Mouse (Mus musculus): ENCODE results near the gene Mtss1l. TPM values are rescaled to one million over a fixed set of nuclear protein-coding genes. Genes with fewer than 3 reads are reported as not detected.
A peak's percentile ranks its signal among the peaks of the same experiment; 100 is the strongest.

Mtss1l gene
- polyA plus RNA-seq, 1 experiment from 2014 or later: 16.2 TPM

GRCm38 (mm10) chr8:110746661-110747060 is 25.4 kb downstream of the Mtss1l start:
- Histone ChIP-seq H3K27me3 (replicated peaks) (no peaks in the 10 kb centered on the region), H3K4me2 (no peak overlapping the region), H3K4me3 (replicated peaks) (no peak overlapping the region), H3K9ac (no peak overlapping the region), H3K4me1 (no peaks in the 10 kb centered on the region), H3K36me3 (peaks cover 2% of the 10 kb centered on the region; the same call in 1 of the 2 replicates), H3K9me3 (no peaks in the 10 kb centered on the region), H3K27ac (no peak overlapping the region)
- no peak for ATAC-seq (ENCODE audit: insufficient read depth, low FRiP score, low read depth)
- 66% methylated on average over 9 of the region's 9 CpGs for WGBS

- no peaks in the 10 kb centered on the region for H3K36me3 ChIP-seq
- H3K4me2 ChIP-seq: no peak overlapping the region
- no peak overlapping the region for H3K9ac ChIP-seq
- H3K4me3 ChIP-seq (replicated peaks): no peak overlapping the region
- no peaks in the 10 kb centered on the region for H3K9me3 ChIP-seq
- no peaks in the 10 kb centered on the region for H3K4me1 ChIP-seq
- H3K27me3 ChIP-seq (replicated peaks): no peaks in the 10 kb centered on the region
- no peak overlapping the region for H3K27ac ChIP-seq
- 52% methylated on average over 10 of the region's 10 CpGs for WGBS
- ATAC-seq (ENCODE audit: insufficient read depth, low FRiP score, low read depth): 0 out of 2 replicates have a peak, but pooled peaks have one; percentile 17
Observed at GRCm38 (mm10) chr8:110749500-110750170, 28.4 kb downstream of the Mtss1l start.

- H3K9ac ChIP-seq: no peak overlapping the region
- no peak overlapping the region for H3K4me3 ChIP-seq (replicated peaks)
- WGBS: 37% methylated on average over 13 of the region's 13 CpGs
- H3K27ac ChIP-seq: no peak overlapping the region
- no peaks in the 10 kb centered on the region for H3K9me3 ChIP-seq
- no peaks in the 10 kb centered on the region for H3K27me3 ChIP-seq (replicated peaks)
- H3K36me3 ChIP-seq: no peaks in the 10 kb centered on the region
- H3K4me1 ChIP-seq: 0 out of 2 replicates have a peak, but pooled peaks cover 6% of the 10 kb centered on the region
- ATAC-seq (ENCODE audit: insufficient read depth, low FRiP score, low read depth): no peak
- no peak overlapping the region for H3K4me2 ChIP-seq
Observed at GRCm38 (mm10) chr8:110750269-110750668, 29.0 kb downstream of the Mtss1l start.

- H3K4me1 ChIP-seq: 0 out of 2 replicates have a peak, but pooled peaks cover 7% of the 10 kb centered on the region
- H3K4me3 ChIP-seq (replicated peaks): no peak overlapping the region
- H3K9ac ChIP-seq: no peak overlapping the region
- WGBS: 77% methylated on average over 5 of the region's 5 CpGs
- ATAC-seq (ENCODE audit: insufficient read depth, low FRiP score, low read depth): no peak
- no peak overlapping the region for H3K27ac ChIP-seq
- H3K27me3 ChIP-seq (replicated peaks): no peaks in the 10 kb centered on the region
- H3K4me2 ChIP-seq: no peak overlapping the region
- H3K9me3 ChIP-seq: no peaks in the 10 kb centered on the region
- no peaks in the 10 kb centered on the region for H3K36me3 ChIP-seq
Observed at GRCm38 (mm10) chr8:110751490-110751889, 30.2 kb downstream of the Mtss1l start.

- Histone ChIP-seq H3K27ac (no peak overlapping the region), H3K4me2 (no peak overlapping the region), H3K4me1 (0 out of 2 replicates have a peak, but pooled peaks cover 7% of the 10 kb centered on the region), H3K4me3 (replicated peaks) (no peak overlapping the region), H3K9me3 (no peaks in the 10 kb centered on the region), H3K36me3 (no peaks in the 10 kb centered on the region), H3K9ac (no peak overlapping the region), H3K27me3 (replicated peaks) (no peaks in the 10 kb centered on the region)
- WGBS: 36% methylated on average over 4 of the region's 4 CpGs
- no peak; the same call in 1 of the 2 replicates for ATAC-seq (ENCODE audit: insufficient read depth, low FRiP score, low read depth)
Observed at GRCm38 (mm10) chr8:110754713-110755112, 33.4 kb downstream of the Mtss1l start.

GRCm38 (mm10) chr8:110755511-110756170 is 34.4 kb downstream of the Mtss1l start:
- ATAC-seq (ENCODE audit: insufficient read depth, low FRiP score, low read depth): no peak
- no peaks in the 10 kb centered on the region for H3K36me3 ChIP-seq
- H3K27ac ChIP-seq: no peak overlapping the region
- H3K9me3 ChIP-seq: no peaks in the 10 kb centered on the region
- H3K27me3 ChIP-seq (replicated peaks): no peaks in the 10 kb centered on the region
- H3K9ac ChIP-seq: no peak overlapping the region
- H3K4me3 ChIP-seq (replicated peaks): no peak overlapping the region
- H3K4me1 ChIP-seq: 0 out of 2 replicates have a peak, but pooled peaks cover 7% of the 10 kb centered on the region
- WGBS: 57% methylated on average over 15 of the region's 15 CpGs
- no peak overlapping the region for H3K4me2 ChIP-seq

GRCm38 (mm10) chr8:110756196-110756595 is 34.9 kb downstream of the Mtss1l start:
- Histone ChIP-seq H3K4me3 (replicated peaks) (no peak overlapping the region), H3K4me2 (no peak overlapping the region), H3K4me1 (0 out of 2 replicates have a peak, but pooled peaks cover 10% of the 10 kb centered on the region), H3K27ac (no peak overlapping the region), H3K9me3 (no peaks in the 10 kb centered on the region), H3K9ac (no peak overlapping the region), H3K36me3 (no peaks in the 10 kb centered on the region), H3K27me3 (replicated peaks) (no peaks in the 10 kb centered on the region)
- 83% methylated on average over 5 of the region's 5 CpGs for WGBS
- ATAC-seq (ENCODE audit: insufficient read depth, low FRiP score, low read depth): no peak

- Histone ChIP-seq H3K36me3 (no peaks in the 10 kb centered on the region), H3K4me3 (replicated peaks) (no peak overlapping the region), H3K27ac (0 out of 2 replicates have a peak overlapping the region, but pooled peaks have one; percentile 26), H3K27me3 (replicated peaks) (no peaks in the 10 kb centered on the region), H3K9me3 (no peaks in the 10 kb centered on the region), H3K4me2 (no peak overlapping the region), H3K4me1 (0 out of 2 replicates have a peak, but pooled peaks cover 3% of the 10 kb centered on the region), H3K9ac (no peak overlapping the region)
- 59% methylated on average over 7 of the region's 7 CpGs for WGBS
- no peak for ATAC-seq (ENCODE audit: insufficient read depth, low FRiP score, low read depth)
Observed at GRCm38 (mm10) chr8:110760280-110760940, 39.1 kb downstream of the Mtss1l start.

- H3K36me3 ChIP-seq: no peaks in the 10 kb centered on the region
- H3K27me3 ChIP-seq (replicated peaks): no peaks in the 10 kb centered on the region
- no peak overlapping the region for H3K4me3 ChIP-seq (replicated peaks)
- H3K4me2 ChIP-seq: no peak overlapping the region
- H3K4me1 ChIP-seq: 0 out of 2 replicates have a peak, but pooled peaks cover 2% of the 10 kb centered on the region
- no peak overlapping the region for H3K27ac ChIP-seq
- 33% methylated on average over 5 of the region's 5 CpGs for WGBS
- peak; percentile 44; the same call in 1 of the 2 replicates for ATAC-seq (ENCODE audit: insufficient read depth, low FRiP score, low read depth)
- no peak overlapping the region for H3K9ac ChIP-seq
- H3K9me3 ChIP-seq: no peaks in the 10 kb centered on the region
Observed at GRCm38 (mm10) chr8:110761185-110761584, 39.9 kb downstream of the Mtss1l start.

GRCm38 (mm10) chr8:110761988-110762387 is 40.7 kb downstream of the Mtss1l start:
- Histone ChIP-seq H3K27me3 (replicated peaks) (no peaks in the 10 kb centered on the region), H3K9ac (no peak overlapping the region), H3K27ac (no peak overlapping the region), H3K4me2 (no peak overlapping the region), H3K4me3 (replicated peaks) (no peak overlapping the region), H3K4me1 (0 out of 2 replicates have a peak, but pooled peaks cover 2% of the 10 kb centered on the region), H3K9me3 (no peaks in the 10 kb centered on the region), H3K36me3 (no peaks in the 10 kb centered on the region)
- WGBS: 48% methylated on average over 6 of the region's 6 CpGs
- ATAC-seq (ENCODE audit: insufficient read depth, low FRiP score, low read depth): no peak

- Histone ChIP-seq H3K4me2 (no peak overlapping the region), H3K4me1 (0 out of 2 replicates have a peak, but pooled peaks cover 2% of the 10 kb centered on the region), H3K4me3 (replicated peaks) (no peak overlapping the region), H3K27ac (no peak overlapping the region), H3K36me3 (no peaks in the 10 kb centered on the region), H3K9me3 (no peaks in the 10 kb centered on the region), H3K9ac (no peak overlapping the region), H3K27me3 (replicated peaks) (no peaks in the 10 kb centered on the region)
- WGBS: 83% methylated on average over 3 of the region's 3 CpGs
- no peak for ATAC-seq (ENCODE audit: insufficient read depth, low FRiP score, low read depth)
Observed at GRCm38 (mm10) chr8:110764671-110765070, 43.4 kb downstream of the Mtss1l start.

- 72% methylated on average over 6 of the region's 6 CpGs for WGBS
- H3K27ac ChIP-seq: no peak overlapping the region
- H3K9me3 ChIP-seq: no peaks in the 10 kb centered on the region
- H3K27me3 ChIP-seq (replicated peaks): no peaks in the 10 kb centered on the region
- ATAC-seq (ENCODE audit: insufficient read depth, low FRiP score, low read depth): no peak
- no peaks in the 10 kb centered on the region for H3K36me3 ChIP-seq
- peaks cover 4% of the 10 kb centered on the region; the same call in 1 of the 2 replicates for H3K4me1 ChIP-seq
- H3K4me2 ChIP-seq: no peak overlapping the region
- no peak overlapping the region for H3K9ac ChIP-seq
- H3K4me3 ChIP-seq (replicated peaks): no peak overlapping the region
Observed at GRCm38 (mm10) chr8:110767261-110767660, 46.0 kb downstream of the Mtss1l start.

All from stomach, embryonic 15.5 days (tissue).